Mouse (Mus musculus): Measurements from ENCODE around the gene R3hdm2.

DNA sequence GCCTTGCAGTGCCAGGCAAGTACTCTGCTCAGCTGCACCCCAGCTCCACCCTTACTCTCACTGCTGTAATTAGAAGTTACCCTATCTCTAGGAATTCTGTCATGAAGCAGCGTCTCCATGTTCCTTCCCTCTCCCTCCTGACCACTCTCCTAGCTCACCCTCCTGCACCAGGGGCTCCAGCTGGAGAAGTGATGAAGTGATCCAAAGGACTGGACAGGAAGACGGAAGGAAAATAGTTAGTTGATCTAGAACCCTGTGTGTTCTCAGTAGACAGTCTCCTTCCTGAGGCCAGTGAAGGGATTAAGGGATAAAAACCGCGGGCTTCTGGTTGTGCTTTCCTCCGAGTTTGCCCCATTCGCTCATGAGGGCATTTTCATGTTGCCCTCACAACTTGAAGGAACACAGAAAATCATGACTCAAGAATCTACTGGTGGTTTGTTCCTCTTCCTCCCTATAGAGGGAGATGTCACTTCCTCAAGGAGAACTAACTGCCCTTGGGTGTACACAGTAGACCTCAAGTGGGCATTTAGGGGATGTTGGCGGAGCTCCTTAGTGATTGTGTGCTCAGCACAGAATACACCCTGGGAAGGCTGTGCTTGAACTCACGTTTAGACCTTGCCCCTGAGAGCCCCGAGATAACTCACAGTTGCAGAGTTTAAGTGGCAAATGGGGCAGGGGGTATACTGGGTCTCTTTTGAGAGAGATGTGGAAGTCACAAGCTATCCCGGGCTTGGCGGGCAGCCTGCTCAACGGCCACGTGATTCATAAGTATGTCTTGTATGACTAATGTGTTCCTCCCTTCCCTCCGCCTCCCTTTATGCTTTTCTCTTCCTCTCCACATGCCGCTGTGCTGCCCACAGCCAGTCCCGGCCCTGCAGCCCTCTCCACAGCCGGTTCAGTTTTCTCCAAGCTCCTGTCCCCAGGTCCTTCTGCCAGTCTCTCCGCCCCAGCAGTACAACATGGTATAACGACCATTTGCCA is 101.0 kb downstream of the R3hdm2 start:
- no peak for TF ChIP-seq CTCF (IDR thresholded peaks at IDR 0.05; ENCODE audit: control insufficient read depth, insufficient read depth, insufficient read length)
- TF ChIP-seq MAX (IDR thresholded peaks at IDR 0.05) = peak; percentile 84

All from C2C12 (cell line).